Mouse (Mus musculus) midbrain, embryonic 15.5 days (tissue): Measurements from ENCODE around the gene Tbx2. TPM values are rescaled to one million over a fixed set of nuclear protein-coding genes. Genes with fewer than 3 reads are reported as not detected.

ENCODE experiments used
- ATAC-seq: fragments of 200-750 bp; cut with Nextera tagmentation; replicated peaks from 2 replicates; pipeline ENCODE4 v1.8.0; 2017; ENCODE audit warnings: moderate TSS enrichment
- H3K27ac ChIP-seq: fragments of 300-500 bp; sonication (generic); 2 replicates; pipeline ENCODE4 v1.5.1; 2015; ENCODE audit warnings: mild to moderate bottlenecking, inconsistent platforms
- H3K27me3 ChIP-seq: fragments of 300-500 bp; sonication (generic); replicated peaks from 2 replicates; pipeline ENCODE4 v1.6.1; 2015; ENCODE audit warnings: inconsistent platforms
- H3K36me3 ChIP-seq: fragments of 300-500 bp; sonication (generic); replicated peaks from 2 replicates; pipeline ENCODE4 v1.6.1; 2015; ENCODE audit warnings: inconsistent platforms
- H3K4me1 ChIP-seq: fragments of 300-500 bp; sonication (generic); 2 replicates; pipeline ENCODE4 v1.6.1; 2015; ENCODE audit warnings: inconsistent platforms
- H3K4me2 ChIP-seq: fragments of 300-500 bp; sonication (generic); 2 replicates; pipeline ENCODE4 v1.6.1; 2015; ENCODE audit warnings: inconsistent platforms, mild to moderate bottlenecking, moderate library complexity
- H3K4me3 ChIP-seq: fragments of 300-500 bp; sonication (generic); 2 replicates; pipeline ENCODE4 v1.5.1; 2015; ENCODE audit warnings: mild to moderate bottlenecking, inconsistent platforms
- H3K9ac ChIP-seq: fragments of 300-500 bp; sonication (generic); 2 replicates; pipeline ENCODE4 v1.6.1; 2015; ENCODE audit warnings: mild to moderate bottlenecking, inconsistent platforms
- H3K9me3 ChIP-seq: fragments of 300-500 bp; sonication (generic); 2 replicates; pipeline ENCODE4 v1.6.1; 2016; ENCODE audit warnings: inconsistent platforms
- WGBS: fragments of 180-500 bp; shearing (Covaris S2); methylation state at CpG from one replicate; pipeline ENCODE4 v1.1.7; 2015; ENCODE audit warnings: mixed read lengths; 5-methylcytosine and 5-hydroxymethylcytosine counted together
- polyA plus RNA-seq: library from polyadenylated mRNA; unstranded; fragments of >200 nt; fragmentation: Nextera tagmentation; extraction: Ambion mirVana; gene quantifications from 2 replicates; pipeline ENCODE4 v1.2.1, GENCODE M21; 2015

Tbx2 gene
- polyA plus RNA-seq, 1 experiment from 2014 or later = 1.0 TPM

DNA sequence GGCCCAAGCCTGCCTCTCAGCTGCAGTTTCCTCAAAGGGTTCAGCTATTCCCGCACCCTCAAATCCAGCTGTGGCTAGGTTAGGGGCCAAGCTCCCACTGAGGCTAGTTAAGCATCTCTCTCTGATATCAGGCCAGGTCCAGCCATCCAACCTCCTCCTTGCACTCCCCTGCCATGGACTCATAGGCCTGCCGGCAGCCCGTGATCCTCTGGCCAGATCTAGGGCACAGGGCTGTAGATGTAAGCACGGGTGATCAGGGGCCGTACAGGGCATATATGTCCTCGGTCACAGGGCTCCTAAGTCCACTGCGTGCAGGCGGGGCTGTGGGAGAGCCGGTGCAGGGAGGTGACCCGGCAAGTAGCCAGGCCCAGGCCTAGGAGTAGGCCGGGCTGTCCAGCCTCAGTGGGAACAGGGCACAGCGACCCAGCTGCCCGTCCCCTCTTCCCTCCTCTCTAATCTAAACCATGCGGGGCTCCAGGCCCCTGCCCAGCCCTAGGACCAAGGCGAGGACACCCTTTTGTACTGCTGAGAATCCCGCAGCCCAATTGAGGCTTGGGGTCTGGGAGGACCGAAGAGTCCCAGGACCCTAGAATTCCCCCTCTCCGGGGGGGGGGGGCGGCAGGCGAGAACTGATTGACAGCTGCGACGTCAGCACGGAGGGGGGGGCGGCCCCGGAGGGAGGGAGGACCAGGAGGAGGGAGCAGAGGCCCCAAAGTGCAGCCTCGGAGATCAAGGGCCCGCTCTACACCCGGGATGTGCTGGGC is 53.5 kb downstream of the Tbx2 start, which contains the start of gene Tbx4:
Gene Tbx4, plus strand, starts transcription at position 758 of the 764 bp plus-strand sequence.
- no peaks in the 10 kb centered on the region for H3K36me3 ChIP-seq
- H3K9ac ChIP-seq = no peak within 1 kb of the TSS
- no peak within 1 kb of the TSS for H3K4me3 ChIP-seq
- no peak within 1 kb of the TSS for H3K4me2 ChIP-seq
- WGBS = 12% methylated on average over 27 of the region's 28 CpGs
- H3K27ac ChIP-seq = no peak within 1 kb of the TSS
- no peaks in the 10 kb centered on the region for H3K9me3 ChIP-seq
- no peak for ATAC-seq
- peaks cover 12% of the 10 kb centered on the region; the same call in 1 of the 2 replicates for H3K4me1 ChIP-seq
- H3K27me3 ChIP-seq = peaks cover 67% of the 10 kb centered on the region

DNA sequence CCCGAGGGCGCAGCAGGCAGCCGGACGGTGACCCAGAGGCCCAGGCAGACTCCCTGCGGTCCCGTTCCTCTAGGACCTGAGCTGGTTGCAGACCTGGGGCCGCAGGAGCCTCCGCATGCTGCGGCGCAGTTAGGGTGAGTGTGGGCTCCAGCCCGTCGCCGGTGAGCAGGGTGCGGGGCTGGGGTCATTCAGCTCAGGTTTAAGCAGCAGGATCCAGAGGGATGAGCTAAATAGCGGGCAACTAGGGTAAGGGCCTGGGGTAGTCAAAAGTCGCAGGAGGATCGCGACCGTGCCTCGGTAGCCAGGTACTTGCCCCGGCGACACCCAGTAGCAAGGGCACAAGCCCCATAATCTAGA is 54.1 kb downstream of the Tbx2 start:
- Histone ChIP-seq H3K4me3 (no peak overlapping the region), H3K4me2 (no peak overlapping the region), H3K9ac (no peak overlapping the region), H3K27ac (no peak overlapping the region), H3K36me3 (no peaks in the 10 kb centered on the region), H3K27me3 (peaks cover 73% of the 10 kb centered on the region), H3K4me1 (peaks cover 12% of the 10 kb centered on the region; the same call in 1 of the 2 replicates), H3K9me3 (no peaks in the 10 kb centered on the region)
- ATAC-seq = no peak
- 4% methylated on average over 22 of the region's 22 CpGs for WGBS

DNA sequence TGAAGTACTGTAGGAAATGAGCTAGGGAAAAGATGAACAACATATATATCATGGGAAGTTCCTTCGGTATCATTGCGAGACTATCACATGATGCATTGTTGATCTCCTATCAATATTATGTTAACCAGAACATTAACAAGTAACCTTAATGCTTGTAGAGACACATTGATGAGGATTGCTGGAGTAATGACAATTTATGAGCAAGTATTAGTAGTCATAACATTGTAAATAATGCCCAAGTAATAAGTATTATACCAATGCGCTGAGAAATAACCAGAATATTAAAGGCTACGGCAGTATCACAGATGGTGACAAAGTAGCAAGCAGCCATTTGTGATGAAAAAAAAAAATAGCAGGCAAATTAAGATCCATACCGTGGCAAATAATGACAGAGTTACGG is 54.9 kb downstream of the Tbx2 start:
- H3K27me3 ChIP-seq = peaks cover 81% of the 10 kb centered on the region
- H3K27ac ChIP-seq = no peak overlapping the region
- no peak overlapping the region for H3K4me2 ChIP-seq
- no peak overlapping the region for H3K4me3 ChIP-seq
- ATAC-seq = no peak
- H3K36me3 ChIP-seq = no peaks in the 10 kb centered on the region
- no peaks in the 10 kb centered on the region for H3K9me3 ChIP-seq
- peaks cover 12% of the 10 kb centered on the region; the same call in 1 of the 2 replicates for H3K4me1 ChIP-seq
- H3K9ac ChIP-seq = no peak overlapping the region
- WGBS = 21% methylated on average over 6 of the region's 6 CpGs

- WGBS = 1% methylated on average over 17 of the region's 17 CpGs
- H3K27me3 ChIP-seq = peaks cover 88% of the 10 kb centered on the region
Measured at GRCm38 (mm10) chr11:85887801-85888450, 55.6 kb downstream of the Tbx2 start.

GRCm38 (mm10) chr11:85888451-85888961 is 56.2 kb downstream of the Tbx2 start:
- Histone ChIP-seq H3K27ac (no peak overlapping the region), H3K9me3 (no peaks in the 10 kb centered on the region), H3K4me2 (no peak overlapping the region), H3K4me3 (no peak overlapping the region), H3K4me1 (peaks cover 12% of the 10 kb centered on the region; the same call in 1 of the 2 replicates), H3K27me3 (peaks cover 89% of the 10 kb centered on the region), H3K36me3 (no peaks in the 10 kb centered on the region), H3K9ac (no peak overlapping the region)
- ATAC-seq = no peak
- WGBS = 3% methylated on average over 26 of the region's 26 CpGs

More at GRCm38 (mm10) chr11:85887801-85888450, 55.6 kb downstream of the Tbx2 start:
- Histone ChIP-seq H3K4me2 (no peak overlapping the region), H3K4me3 (no peak overlapping the region), H3K36me3 (no peaks in the 10 kb centered on the region), H3K9ac (no peak overlapping the region), H3K4me1 (peaks cover 12% of the 10 kb centered on the region; the same call in 1 of the 2 replicates), H3K27ac (no peak overlapping the region), H3K9me3 (no peaks in the 10 kb centered on the region)
- ATAC-seq = no peak

GRCm38 (mm10) chr11:85889056-85889729 is 56.8 kb downstream of the Tbx2 start:
- no peak overlapping the region for H3K4me3 ChIP-seq
- H3K27ac ChIP-seq = no peak overlapping the region
- H3K4me1 ChIP-seq = peaks cover 12% of the 10 kb centered on the region; the same call in 1 of the 2 replicates
- no peaks in the 10 kb centered on the region for H3K9me3 ChIP-seq
- 23% methylated on average over 8 of the region's 8 CpGs for WGBS
- H3K27me3 ChIP-seq = peaks cover 92% of the 10 kb centered on the region
- no peak for ATAC-seq
- no peak overlapping the region for H3K9ac ChIP-seq
- no peaks in the 10 kb centered on the region for H3K36me3 ChIP-seq
- H3K4me2 ChIP-seq = no peak overlapping the region

GRCm38 (mm10) chr11:85889730-85890562 is 57.6 kb downstream of the Tbx2 start:
- ATAC-seq = no peak

DNA sequence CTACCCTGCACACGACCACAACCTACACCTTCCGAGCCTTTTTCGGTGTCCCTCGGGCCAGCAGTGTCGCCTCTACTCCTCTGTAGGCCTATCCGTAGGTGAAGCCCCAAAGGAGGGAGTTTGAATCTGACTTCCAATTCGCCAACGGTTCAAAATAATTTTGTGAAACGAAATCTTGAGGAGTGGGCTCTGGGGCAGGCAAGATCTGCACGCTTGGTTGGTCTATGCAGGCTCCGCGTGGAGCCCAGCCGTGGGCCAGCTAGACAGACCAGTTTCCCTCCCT is 58.2 kb downstream of the Tbx2 start:
- no peaks in the 10 kb centered on the region for H3K9me3 ChIP-seq
- no peak overlapping the region for H3K27ac ChIP-seq
- no peak for ATAC-seq
- no peaks in the 10 kb centered on the region for H3K36me3 ChIP-seq
- no peak overlapping the region for H3K4me2 ChIP-seq
- H3K27me3 ChIP-seq = peaks cover 89% of the 10 kb centered on the region
- WGBS = 2% methylated on average over 13 of the region's 13 CpGs
- H3K9ac ChIP-seq = no peak overlapping the region
- no peak overlapping the region for H3K4me3 ChIP-seq
- H3K4me1 ChIP-seq = peaks cover 21% of the 10 kb centered on the region

More at GRCm38 (mm10) chr11:85889730-85890562, 57.6 kb downstream of the Tbx2 start:
- Histone ChIP-seq H3K4me3 (no peak overlapping the region), H3K4me2 (no peak overlapping the region), H3K4me1 (peaks cover 16% of the 10 kb centered on the region), H3K27ac (no peak overlapping the region), H3K9ac (no peak overlapping the region), H3K36me3 (no peaks in the 10 kb centered on the region), H3K27me3 (peaks cover 90% of the 10 kb centered on the region), H3K9me3 (no peaks in the 10 kb centered on the region)
- 2% methylated on average over 47 of the region's 47 CpGs for WGBS

DNA sequence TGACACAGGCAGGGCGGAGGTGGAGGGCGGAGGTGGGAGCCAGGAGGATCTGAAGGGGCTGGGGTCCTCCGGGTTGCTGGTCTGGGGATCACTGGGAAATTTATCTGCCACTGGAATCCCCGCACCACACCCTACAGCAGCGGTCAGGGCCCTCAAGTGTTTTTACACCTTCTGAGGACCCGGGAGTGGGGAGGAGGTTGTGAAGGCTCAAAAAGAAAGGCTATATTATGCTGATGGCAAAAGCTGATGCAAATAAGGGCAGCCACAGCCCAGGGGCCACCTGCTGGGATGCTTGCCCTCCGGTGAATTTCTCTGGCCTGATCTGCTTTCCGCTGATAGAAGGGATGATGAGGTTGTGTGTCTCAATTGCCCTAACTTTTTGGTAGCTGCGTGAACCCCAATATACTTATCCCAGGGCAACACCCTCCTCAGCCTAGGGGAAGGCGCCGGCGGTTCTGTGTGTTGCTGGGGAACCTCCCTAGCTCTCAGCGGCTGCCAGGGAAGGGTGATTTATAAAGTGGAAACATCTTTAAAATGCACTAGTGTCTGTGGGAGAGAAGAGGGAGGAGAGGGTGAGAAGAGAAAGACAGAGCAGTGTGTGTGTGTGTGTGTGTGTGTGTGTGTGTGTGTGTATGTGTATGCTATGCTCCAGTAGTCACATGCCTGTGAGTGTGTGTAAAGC is 58.8 kb downstream of the Tbx2 start:
- no peak for ATAC-seq
- H3K4me3 ChIP-seq = no peak overlapping the region
- H3K9ac ChIP-seq = no peak overlapping the region
- no peaks in the 10 kb centered on the region for H3K9me3 ChIP-seq
- 2% methylated on average over 13 of the region's 13 CpGs for WGBS
- H3K4me2 ChIP-seq = no peak overlapping the region
- peaks cover 89% of the 10 kb centered on the region for H3K27me3 ChIP-seq
- H3K4me1 ChIP-seq = peaks cover 21% of the 10 kb centered on the region
- H3K36me3 ChIP-seq = no peaks in the 10 kb centered on the region
- H3K27ac ChIP-seq = no peak overlapping the region
